Mouse (Mus musculus) lung, adult 2 months (tissue): Measurements from ENCODE around the gene 1810055G02Rik.

Experiments used
- CTCF ChIP-seq: fragments of 200-500 bp; IDR thresholded peaks from 2 replicates; pipeline ENCODE4 v1.5.1; 2011; ENCODE audit warnings: mild to moderate bottlenecking, low read length, control low read depth; ENCODE audit not compliant: insufficient read depth
- POLR2A ChIP-seq: fragments of 200-500 bp; IDR thresholded peaks from 2 replicates; pipeline ENCODE4 v1.6.1; 2011; ENCODE audit warnings: low read depth, mild to moderate bottlenecking, control low read depth, low read length, borderline replicate concordance; ENCODE audit errors: extremely low read depth

GRCm38 (mm10) chr19:3684414-3684813 lies 23.7 kb upstream of the 1810055G02Rik start:
- no peak for TF ChIP-seq CTCF
- TF ChIP-seq POLR2A, result no peak
